24 mouse cellular contexts compared by ENCODE assay signal in genomic region chr9:121101516-121101915, GRCm38 (mm10).
"Had no signal": no experiment of that assay in that cellular context is flagged by ENCODE, and none has a peak within 500 bp of the region (broad histone marks: within the 10 kb centered on the region; RNA-seq: fewer than 3 reads in every experiment).

No protein-coding gene starts in this region.

- H3K4me1 ChIP-seq: heart, embryonic 10.5 days; heart, embryonic 12.5 days; intestine, embryonic 15.5 days; liver, embryonic 13.5 days; liver, embryonic 15.5 days had no signal

- H3K9me3 ChIP-seq: heart, embryonic 10.5 days; hindbrain, embryonic 10.5 days; hindbrain, embryonic 13.5 days; intestine, embryonic 15.5 days; liver, embryonic 13.5 days; liver, embryonic 15.5 days had no signal

- ATAC-seq: inflammation-experienced regulatory T-cells, adult 6 months; intestine, embryonic 15.5 days; intestine, postnatal 0 days had no signal

- H3K9ac ChIP-seq: heart, embryonic 12.5 days; hindbrain, embryonic 13.5 days; intestine, embryonic 15.5 days; liver, embryonic 13.5 days; liver, embryonic 15.5 days had no signal

- H3K4me3 ChIP-seq: gastrocnemius, adult 2 months; heart, embryonic 10.5 days; heart, embryonic 12.5 days; hindbrain, embryonic 10.5 days; hindbrain, embryonic 13.5 days; intestine, embryonic 15.5 days; layer of hippocampus, adult 2 months; left cerebral cortex, adult 2 months; liver, embryonic 13.5 days; liver, embryonic 15.5 days had no signal

- H3K4me2 ChIP-seq: heart, embryonic 12.5 days; hindbrain, embryonic 13.5 days; intestine, embryonic 15.5 days; liver, embryonic 11.5 days; liver, embryonic 13.5 days; liver, embryonic 15.5 days had no signal

- DNase-seq: gastrocnemius, adult 2 months; gastrocnemius, postnatal 10 days; gastrocnemius, postnatal 25 days; heart, adult 18-20 months; heart, postnatal 10 days; heart, postnatal 4 days; kidney, adult 18-20 months; kidney, adult 8-10 months; kidney, postnatal 10 days; kidney, postnatal 25 days; kidney, postnatal 4 days; liver; liver, embryonic 13.5 days had no signal

- H3K27me3 ChIP-seq: intestine, embryonic 15.5 days; liver, embryonic 13.5 days; liver, embryonic 15.5 days had no signal

- H3K36me3 ChIP-seq: heart, embryonic 10.5 days; heart, embryonic 12.5 days; hindbrain, embryonic 10.5 days; hindbrain, embryonic 13.5 days; intestine, embryonic 15.5 days; liver, embryonic 13.5 days; liver, embryonic 15.5 days had no signal

- H3K27ac ChIP-seq: gastrocnemius, adult 2 months; heart, embryonic 10.5 days; hindbrain, embryonic 10.5 days; hindbrain, embryonic 13.5 days; intestine, embryonic 15.5 days; layer of hippocampus, adult 2 months; left cerebral cortex, adult 2 months; liver, embryonic 13.5 days; liver, embryonic 15.5 days had no signal
